Mouse (Mus musculus): Measurements from ENCODE around the gene Sh2b1. TPM values are rescaled to one million over a fixed set of nuclear protein-coding genes. Genes with fewer than 3 reads are reported as not detected.

Gene Sh2b1
- total and polyA plus RNA-seq, 3 experiments = 8.9 to 61.5 (median 24.6) TPM

DNA sequence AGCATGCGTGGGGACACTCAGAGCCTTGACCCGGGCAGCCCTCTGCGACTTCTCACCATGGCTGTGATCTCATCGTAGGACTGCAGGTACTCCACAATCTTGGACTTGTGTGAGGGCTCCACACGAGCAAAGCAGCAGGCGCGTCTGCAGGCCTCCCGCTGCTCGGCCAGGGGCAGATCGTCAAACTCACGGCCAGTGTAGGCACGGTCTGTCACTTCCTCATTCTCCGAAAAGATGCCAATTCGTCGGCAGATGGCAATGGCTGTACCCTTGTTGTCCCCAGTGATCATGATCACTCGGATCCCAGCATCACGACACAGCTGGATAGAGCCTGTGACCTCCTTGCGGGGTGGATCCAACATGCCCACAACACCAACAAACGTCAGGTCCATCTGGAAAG is 26.7 kb downstream of the Sh2b1 start:
- H3K4me1 ChIP-seq (ENCODE audit: insufficient read depth, low read depth, low read length) = no peaks in the 10 kb centered on the region
- H3K4me3 ChIP-seq (ENCODE audit: low read depth, low read length) = no peak overlapping the region
- ATAC-seq (ENCODE audit: extremely low read depth, insufficient number of reproducible peaks, low FRiP score, poor library complexity, severe bottlenecking) = no peak
- DNase-seq (ENCODE audit: low spot score) = no peak
- H3K27me3 ChIP-seq (ENCODE audit: insufficient read depth, low read length) = peaks cover 18% of the 10 kb centered on the region
- H3K9me3 ChIP-seq (replicated peaks) = no peaks in the 10 kb centered on the region
- peaks cover 43% of the 10 kb centered on the region for H3K36me3 ChIP-seq (replicated peaks)
- no peak for TF ChIP-seq TAL1 (conservative IDR thresholded peaks at IDR 0.05; ENCODE audit: low read depth, low read length)
- no peak for TF ChIP-seq GATA1 (IDR thresholded peaks at IDR 0.05; ENCODE audit: borderline replicate concordance, low read length)
- TF ChIP-seq POLR2AphosphoS5 (IDR thresholded peaks at IDR 0.05; ENCODE audit: insufficient replicate concordance, low read depth, low read length) = no peak
- TF ChIP-seq GATA2 (IDR thresholded peaks at IDR 0.05; ENCODE audit: borderline replicate concordance, low read depth, low read length) = no peak
- TF ChIP-seq CTCF (IDR thresholded peaks at IDR 0.05; ENCODE audit: low read depth, low read length) = no peak

DNA sequence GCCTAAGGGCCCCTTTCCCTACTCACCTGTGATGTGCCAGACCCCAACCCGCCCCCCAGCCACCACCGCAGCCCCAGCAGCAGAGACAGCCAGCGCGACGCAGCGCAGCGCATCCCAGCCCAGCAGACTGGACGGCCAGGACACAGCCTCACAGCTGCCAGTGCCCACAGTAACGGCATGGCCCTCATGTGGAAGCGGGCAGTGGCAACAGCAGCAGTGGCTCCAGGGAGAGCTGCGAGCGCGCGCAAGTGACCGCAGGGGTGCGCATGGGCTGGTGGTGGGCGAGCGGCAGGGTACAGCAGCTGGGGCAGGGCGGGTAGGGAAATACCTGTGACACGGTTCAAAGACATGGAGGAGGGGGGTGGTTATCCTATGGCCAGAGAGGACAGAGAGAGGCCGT is 29.0 kb downstream of the Sh2b1 start:
- no peak for DNase-seq (ENCODE audit: low spot score)
- TF ChIP-seq GATA1 (IDR thresholded peaks at IDR 0.05; ENCODE audit: borderline replicate concordance, low read length) (no peak), TAL1 (conservative IDR thresholded peaks at IDR 0.05; ENCODE audit: low read depth, low read length) (no peak), CTCF (IDR thresholded peaks at IDR 0.05; ENCODE audit: low read depth, low read length) (no peak), GATA2 (IDR thresholded peaks at IDR 0.05; ENCODE audit: borderline replicate concordance, low read depth, low read length) (no peak), POLR2AphosphoS5 (IDR thresholded peaks at IDR 0.05; ENCODE audit: insufficient replicate concordance, low read depth, low read length) (no peak)
- H3K36me3 ChIP-seq (replicated peaks) = peaks cover 58% of the 10 kb centered on the region

DNA sequence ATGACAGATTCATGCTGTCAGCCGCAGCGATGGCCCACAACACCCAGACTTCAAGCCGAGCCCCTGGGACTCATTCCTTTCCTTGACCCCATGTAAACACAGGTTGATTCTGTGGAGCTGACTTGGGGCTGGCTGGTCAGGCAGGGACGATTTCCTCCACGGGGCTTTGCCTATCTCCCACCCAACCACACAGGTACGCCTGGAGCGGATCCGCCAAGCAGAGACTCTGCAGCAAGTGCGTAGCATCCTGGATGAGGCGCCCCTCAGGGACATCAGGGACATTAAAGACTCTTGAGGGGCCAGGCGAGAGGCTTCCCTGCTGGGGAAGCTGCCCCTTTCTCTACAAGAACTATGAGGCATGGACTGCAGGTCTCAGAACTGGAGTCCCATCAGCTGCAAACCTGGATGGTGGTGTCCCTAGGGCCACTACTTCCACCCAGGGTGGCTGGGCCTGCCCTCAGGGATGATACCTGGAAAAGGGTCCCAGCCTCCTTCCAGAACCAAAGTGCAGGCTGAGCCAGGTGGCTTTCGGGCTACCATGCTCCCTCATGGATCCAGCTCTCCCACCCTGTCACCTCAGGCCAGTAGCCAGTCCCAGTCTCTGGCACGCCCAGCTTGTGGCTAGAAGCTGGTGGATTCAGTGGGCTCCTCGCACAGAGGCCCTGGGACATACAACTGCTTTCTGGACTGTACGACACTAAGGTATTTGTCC is 30.0 kb downstream of the Sh2b1 start:
- no peak for DNase-seq (ENCODE audit: low spot score)
- peaks cover 63% of the 10 kb centered on the region for H3K36me3 ChIP-seq (replicated peaks)
- peaks cover 4% of the 10 kb centered on the region; the same call in 1 of the 2 replicates for H3K27me3 ChIP-seq (ENCODE audit: insufficient read depth, low read length)
- TF ChIP-seq GATA2 (IDR thresholded peaks at IDR 0.05; ENCODE audit: borderline replicate concordance, low read depth, low read length) (no peak), CTCF (IDR thresholded peaks at IDR 0.05; ENCODE audit: low read depth, low read length) (no peak), POLR2AphosphoS5 (IDR thresholded peaks at IDR 0.05; ENCODE audit: insufficient replicate concordance, low read depth, low read length) (no peak), GATA1 (IDR thresholded peaks at IDR 0.05; ENCODE audit: borderline replicate concordance, low read length) (no peak), TAL1 (conservative IDR thresholded peaks at IDR 0.05; ENCODE audit: low read depth, low read length) (no peak)
- ATAC-seq (ENCODE audit: extremely low read depth, insufficient number of reproducible peaks, low FRiP score, poor library complexity, severe bottlenecking) = no peak
- H3K9me3 ChIP-seq (replicated peaks) = no peaks in the 10 kb centered on the region
- no peaks in the 10 kb centered on the region for H3K4me1 ChIP-seq (ENCODE audit: insufficient read depth, low read depth, low read length)
- H3K4me3 ChIP-seq (ENCODE audit: low read depth, low read length) = no peak overlapping the region

More for the DNA sequence above, 29.0 kb downstream of the Sh2b1 start:
- no peak for ATAC-seq (ENCODE audit: extremely low read depth, insufficient number of reproducible peaks, low FRiP score, poor library complexity, severe bottlenecking)
- no peak overlapping the region for H3K4me3 ChIP-seq (ENCODE audit: low read depth, low read length)
- no peaks in the 10 kb centered on the region for H3K4me1 ChIP-seq (ENCODE audit: insufficient read depth, low read depth, low read length)
- H3K9me3 ChIP-seq (replicated peaks) = no peaks in the 10 kb centered on the region
- peaks cover 4% of the 10 kb centered on the region; the same call in 1 of the 2 replicates for H3K27me3 ChIP-seq (ENCODE audit: insufficient read depth, low read length)

DNA sequence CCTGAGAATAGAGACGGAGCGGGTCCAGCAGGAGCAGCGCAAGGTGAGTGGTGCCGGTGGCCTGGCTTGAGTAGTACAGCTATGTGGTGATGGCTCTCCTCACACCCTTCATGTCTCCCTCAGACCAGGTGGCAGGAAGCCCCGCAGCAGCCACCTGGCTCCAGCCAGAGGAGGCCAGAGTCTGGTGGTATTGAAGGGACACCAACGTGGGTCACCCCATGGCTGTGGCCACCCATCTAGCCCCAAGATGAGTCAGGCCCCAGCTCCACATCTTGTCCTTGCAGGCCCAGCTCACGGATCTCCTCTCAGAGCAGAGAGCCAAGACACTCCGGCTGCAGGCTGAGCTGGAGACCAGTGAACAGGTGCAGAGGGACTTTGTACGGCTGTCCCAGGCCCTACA is 30.7 kb downstream of the Sh2b1 start:
- Histone ChIP-seq H3K36me3 (replicated peaks) (peaks cover 69% of the 10 kb centered on the region), H3K4me3 (ENCODE audit: low read depth, low read length) (no peak overlapping the region), H3K27me3 (ENCODE audit: insufficient read depth, low read length) (no peaks in the 10 kb centered on the region), H3K9me3 (replicated peaks) (no peaks in the 10 kb centered on the region), H3K4me1 (ENCODE audit: insufficient read depth, low read depth, low read length) (no peaks in the 10 kb centered on the region)
- ATAC-seq (ENCODE audit: extremely low read depth, insufficient number of reproducible peaks, low FRiP score, poor library complexity, severe bottlenecking) = no peak
- TF ChIP-seq CTCF (IDR thresholded peaks at IDR 0.05; ENCODE audit: low read depth, low read length) (no peak), TAL1 (conservative IDR thresholded peaks at IDR 0.05; ENCODE audit: low read depth, low read length) (no peak), POLR2AphosphoS5 (IDR thresholded peaks at IDR 0.05; ENCODE audit: insufficient replicate concordance, low read depth, low read length) (no peak), GATA2 (IDR thresholded peaks at IDR 0.05; ENCODE audit: borderline replicate concordance, low read depth, low read length) (no peak), GATA1 (IDR thresholded peaks at IDR 0.05; ENCODE audit: borderline replicate concordance, low read length) (no peak)
- no peak for DNase-seq (ENCODE audit: low spot score)

DNA sequence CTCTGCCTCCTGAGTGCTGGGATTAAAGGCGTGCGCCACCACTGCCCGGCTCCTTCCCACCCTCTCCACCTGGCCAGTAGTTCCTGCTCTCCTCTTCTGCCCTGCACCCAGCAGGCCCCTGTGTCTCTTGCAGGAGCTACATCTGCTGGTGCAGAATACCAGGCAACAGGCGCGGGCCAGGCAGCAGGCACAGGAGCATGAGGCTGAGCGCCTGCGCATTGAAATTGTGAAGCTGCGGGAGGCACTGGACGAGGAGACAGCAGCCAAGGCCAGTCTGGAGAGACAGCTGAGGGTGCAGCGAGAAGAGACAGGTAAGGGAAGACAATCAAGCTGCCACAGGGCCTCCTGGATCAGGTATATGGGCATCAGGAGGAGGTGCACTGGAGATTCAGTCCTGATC is 31.2 kb downstream of the Sh2b1 start:
- no peak for ATAC-seq (ENCODE audit: extremely low read depth, insufficient number of reproducible peaks, low FRiP score, poor library complexity, severe bottlenecking)
- Histone ChIP-seq H3K27me3 (ENCODE audit: insufficient read depth, low read length) (no peaks in the 10 kb centered on the region), H3K4me1 (ENCODE audit: insufficient read depth, low read depth, low read length) (no peaks in the 10 kb centered on the region), H3K4me3 (ENCODE audit: low read depth, low read length) (no peak overlapping the region), H3K36me3 (replicated peaks) (peaks cover 72% of the 10 kb centered on the region), H3K9me3 (replicated peaks) (no peaks in the 10 kb centered on the region)
- no peak for DNase-seq (ENCODE audit: low spot score)
- no peak for TF ChIP-seq GATA1 (IDR thresholded peaks at IDR 0.05; ENCODE audit: borderline replicate concordance, low read length)

DNA sequence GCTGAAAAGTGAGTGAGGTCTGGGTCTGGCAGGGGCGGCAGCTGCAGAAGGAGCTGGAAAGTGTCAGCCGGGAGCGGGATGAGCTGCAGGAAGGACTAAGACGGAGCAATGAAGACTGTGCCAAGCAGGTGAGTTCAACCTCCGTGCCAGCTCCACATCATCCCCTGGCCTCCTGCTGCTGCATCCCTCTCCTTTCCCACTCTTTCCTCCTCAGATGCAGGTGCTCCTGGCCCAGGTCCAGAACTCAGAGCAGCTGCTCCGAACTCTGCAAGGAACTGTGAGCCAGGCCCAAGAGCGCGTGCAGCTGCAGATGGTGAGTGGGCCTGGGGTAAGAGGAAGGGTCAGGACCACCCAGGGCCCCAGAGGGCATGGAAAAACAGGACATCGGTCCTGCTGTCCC is 35.1 kb downstream of the Sh2b1 start:
- no peak overlapping the region for H3K4me3 ChIP-seq (ENCODE audit: low read depth, low read length)
- DNase-seq (ENCODE audit: low spot score) (no peak), ATAC-seq (ENCODE audit: extremely low read depth, insufficient number of reproducible peaks, low FRiP score, poor library complexity, severe bottlenecking) (no peak)
- no peaks in the 10 kb centered on the region for H3K4me1 ChIP-seq (ENCODE audit: insufficient read depth, low read depth, low read length)
- peaks cover 68% of the 10 kb centered on the region for H3K36me3 ChIP-seq (replicated peaks)
- TF ChIP-seq GATA1 (IDR thresholded peaks at IDR 0.05; ENCODE audit: borderline replicate concordance, low read length) = no peak
- no peaks in the 10 kb centered on the region for H3K27me3 ChIP-seq (ENCODE audit: insufficient read depth, low read length)
- H3K9me3 ChIP-seq (replicated peaks) = no peaks in the 10 kb centered on the region

DNA sequence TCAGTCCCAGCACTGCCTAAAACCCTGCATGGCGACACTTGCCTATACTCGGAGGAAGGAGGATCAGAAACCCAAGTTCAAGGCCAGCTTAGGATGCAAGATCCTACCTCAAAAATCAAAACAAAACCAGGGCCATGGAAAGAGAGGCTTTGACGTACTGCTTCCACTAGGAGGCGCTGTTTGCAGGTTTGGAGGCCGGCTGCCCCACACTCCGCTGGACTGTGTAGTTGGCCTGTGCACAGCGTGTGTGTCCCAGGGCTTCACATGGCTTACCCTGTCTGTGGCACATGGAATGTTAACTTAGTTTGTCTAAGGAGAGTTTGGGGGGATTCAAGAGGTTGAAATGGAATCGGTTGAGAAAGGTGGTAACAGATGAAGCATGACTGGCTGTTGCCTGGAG is 38.4 kb downstream of the Sh2b1 start:
- TF ChIP-seq CTCF (IDR thresholded peaks at IDR 0.05; ENCODE audit: low read depth, low read length) (peak; percentile 96), GATA2 (IDR thresholded peaks at IDR 0.05; ENCODE audit: borderline replicate concordance, low read depth, low read length) (no peak), GATA1 (IDR thresholded peaks at IDR 0.05; ENCODE audit: borderline replicate concordance, low read length) (no peak), POLR2AphosphoS5 (IDR thresholded peaks at IDR 0.05; ENCODE audit: insufficient replicate concordance, low read depth, low read length) (no peak), TAL1 (conservative IDR thresholded peaks at IDR 0.05; ENCODE audit: low read depth, low read length) (no peak)
- no peaks in the 10 kb centered on the region for H3K27me3 ChIP-seq (ENCODE audit: insufficient read depth, low read length)
- no peaks in the 10 kb centered on the region for H3K9me3 ChIP-seq (replicated peaks)
- DNase-seq (ENCODE audit: low spot score) (peak; percentile 29), ATAC-seq (ENCODE audit: extremely low read depth, insufficient number of reproducible peaks, low FRiP score, poor library complexity, severe bottlenecking) (no peak)
- H3K4me3 ChIP-seq (ENCODE audit: low read depth, low read length) = no peak overlapping the region
- peaks cover 68% of the 10 kb centered on the region for H3K36me3 ChIP-seq (replicated peaks)
- H3K4me1 ChIP-seq (ENCODE audit: insufficient read depth, low read depth, low read length) = no peaks in the 10 kb centered on the region
